Mouse (Mus musculus) liver (tissue): ENCODE data around the gene Vdr.

Source experiments
- DNase-seq: peaks from one replicate; pipeline ENCODE4 v3.0.0-alpha.2; 2020; ENCODE audit warnings: mixed read lengths

Gene Vdr

GRCm38 (mm10) chr15:97807867-97808266 is 102.6 kb downstream of the Vdr start:
- no peak for DNase-seq
